Mouse (Mus musculus) neural tube, embryonic 15.5 days (tissue): ENCODE data around the gene Zbtb7b. TPM values are rescaled to one million over a fixed set of nuclear protein-coding genes. Genes with fewer than 3 reads are reported as not detected.

Source experiments
- ATAC-seq: fragments of 200-750 bp; cut with Nextera tagmentation; 2 replicates; pipeline ENCODE4 v1.8.0; 2017; ENCODE audit warnings: mild to moderate bottlenecking, moderate TSS enrichment, moderate library complexity; ENCODE audit not compliant: low FRiP score
- H3K27ac ChIP-seq: fragments of 300-500 bp; sonication (generic); replicated peaks from 2 replicates; pipeline ENCODE4 v1.5.1; 2015; ENCODE audit warnings: mild to moderate bottlenecking, inconsistent platforms
- H3K27me3 ChIP-seq: fragments of 300-500 bp; sonication (generic); replicated peaks from 2 replicates; pipeline ENCODE4 v1.6.1; 2015; ENCODE audit warnings: inconsistent platforms
- H3K36me3 ChIP-seq: fragments of 300-500 bp; sonication (generic); 2 replicates; pipeline ENCODE4 v1.6.1; 2015; ENCODE audit warnings: inconsistent platforms
- H3K4me1 ChIP-seq: fragments of 300-500 bp; sonication (generic); 2 replicates; pipeline ENCODE4 v1.6.1; 2015; ENCODE audit warnings: inconsistent platforms
- H3K4me2 ChIP-seq: fragments of 300-500 bp; sonication (generic); 2 replicates; pipeline ENCODE4 v1.6.1; 2015; ENCODE audit warnings: inconsistent platforms, mild to moderate bottlenecking, moderate library complexity
- H3K4me3 ChIP-seq: fragments of 300-500 bp; sonication (generic); replicated peaks from 2 replicates; pipeline ENCODE4 v1.5.1; 2015; ENCODE audit warnings: mild to moderate bottlenecking, inconsistent platforms
- H3K9ac ChIP-seq: fragments of 300-500 bp; sonication (generic); replicated peaks from 2 replicates; pipeline ENCODE4 v1.6.1; 2015; ENCODE audit warnings: mild to moderate bottlenecking, inconsistent platforms
- H3K9me3 ChIP-seq: fragments of 300-500 bp; sonication (generic); replicated peaks from 2 replicates; pipeline ENCODE4 v1.6.1; 2016; ENCODE audit warnings: inconsistent platforms
- whole genome bisulfite sequencing: fragments of 180-500 bp; shearing (Covaris S2); methylation state at CpG from one replicate; pipeline ENCODE4 v1.1.7; 2015; ENCODE audit warnings: mixed read lengths; 5-methylcytosine and 5-hydroxymethylcytosine counted together
- polyA plus RNA-seq: library from polyadenylated mRNA; unstranded; fragments of >200 nt; fragmentation: Nextera tagmentation; extraction: Ambion mirVana; gene quantifications from 2 replicates; pipeline ENCODE4 v1.2.1, GENCODE M21; 2015

Zbtb7b gene
- polyA plus RNA-seq, 1 experiment from 2014 or later: 0.73 TPM

GRCm38 (mm10) chr3:89328623-89329022 lies 66.0 kb downstream of the Zbtb7b start:
- 14% methylated on average over 4 of the region's 4 CpGs for WGBS

More at GRCm38 (mm10) chr3:89328623-89329022, 66.0 kb downstream of the Zbtb7b start:
- Histone ChIP-seq H3K9me3 (no peaks in the 10 kb centered on the region), H3K27me3 (no peaks in the 10 kb centered on the region), H3K9ac (no peak overlapping the region), H3K4me3 (no peak overlapping the region), H3K4me2 (no peak overlapping the region), H3K36me3 (no peaks in the 10 kb centered on the region), H3K4me1 (peaks cover 40% of the 10 kb centered on the region), H3K27ac (no peak overlapping the region)
- ATAC-seq: no peak

Other genes starting within 250 kb of the Zbtb7b start
- gene Hcn3, start 234.6 kb downstream of the Zbtb7b start, polyA plus RNA-seq: 44.8 and 59.3 TPM in 2 replicates
- 20.2 and 22.5 TPM in 2 replicates for gene Clk2, start 230.0 kb downstream of the Zbtb7b start, polyA plus RNA-seq
- gene Scamp3, start 217.3 kb downstream of the Zbtb7b start, polyA plus RNA-seq: 163 and 168 TPM in 2 replicates
- 41.4 and 47.2 TPM in 2 replicates for gene Fam189b, start 211.6 kb downstream of the Zbtb7b start, polyA plus RNA-seq
- gene Gba, start 191.8 kb downstream of the Zbtb7b start, polyA plus RNA-seq: 45.5 and 47.9 TPM in 2 replicates
- 38.6 and 48.2 TPM in 2 replicates for gene Thbs3, start 179.6 kb downstream of the Zbtb7b start, polyA plus RNA-seq
- gene Mtx1, start 167.7 kb downstream of the Zbtb7b start, polyA plus RNA-seq: 159 and 171 TPM in 2 replicates
- 0.56 and 0.79 TPM in 2 replicates for gene Muc1, start 165.7 kb downstream of the Zbtb7b start, polyA plus RNA-seq
- 221 and 222 TPM in 2 replicates for gene Krtcap2, start 148.8 kb downstream of the Zbtb7b start, polyA plus RNA-seq
- gene Trim46, start 148.5 kb downstream of the Zbtb7b start, polyA plus RNA-seq: 63.0 and 76.6 TPM in 2 replicates
- gene Dpm3, start 135.4 kb downstream of the Zbtb7b start, polyA plus RNA-seq: 85.0 and 95.8 TPM in 2 replicates
- gene Slc50a1, start 124.2 kb downstream of the Zbtb7b start, polyA plus RNA-seq: 40.9 and 49.3 TPM in 2 replicates
- 9.7 and 16.5 TPM in 2 replicates for gene Efna1, start 113.6 kb downstream of the Zbtb7b start, polyA plus RNA-seq
- 95.8 and 107 TPM in 2 replicates for gene Efna3, start 71.8 kb downstream of the Zbtb7b start, polyA plus RNA-seq
- gene Efna4, start 56.7 kb downstream of the Zbtb7b start, polyA plus RNA-seq: 3.0 and 5.9 TPM in 2 replicates
- 69.9 and 71.9 TPM in 2 replicates for gene Adam15, start 44.8 kb downstream of the Zbtb7b start, polyA plus RNA-seq
- 0.18 and 0.26 TPM in 2 replicates for gene Dcst2, start 32.8 kb downstream of the Zbtb7b start, polyA plus RNA-seq
- gene Dcst1, start 29.5 kb downstream of the Zbtb7b start, polyA plus RNA-seq: 0.86 and 1.2 TPM in 2 replicates
- gene Lenep, start 8.0 kb upstream of the Zbtb7b start, polyA plus RNA-seq: 0.18 and 2.1 TPM in 2 replicates
- gene Flad1, start 17.1 kb upstream of the Zbtb7b start, polyA plus RNA-seq: 32.7 and 33.1 TPM in 2 replicates
- gene Cks1b, start 23.6 kb upstream of the Zbtb7b start, polyA plus RNA-seq: 79.3 and 153 TPM in 2 replicates
- 22.0 and 35.3 TPM in 2 replicates for gene Shc1, start 23.7 kb upstream of the Zbtb7b start, polyA plus RNA-seq
- 38.8 and 41.1 TPM in 2 replicates for gene Pygo2, start 35.4 kb upstream of the Zbtb7b start, polyA plus RNA-seq
- 16.1 and 23.2 TPM in 2 replicates for gene Pbxip1, start 41.9 kb upstream of the Zbtb7b start, polyA plus RNA-seq
- gene Pmvk, start 59.8 kb upstream of the Zbtb7b start, polyA plus RNA-seq: 123 and 142 TPM in 2 replicates
- 8.5 and 12.1 TPM in 2 replicates for gene Kcnn3, start 125.4 kb upstream of the Zbtb7b start, polyA plus RNA-seq